Mouse (Mus musculus) stomach, postnatal 0 days (tissue): ENCODE data around the gene Ccdc82.

Source experiments
- CTCF ChIP-seq: IDR thresholded peaks from 2 replicates; pipeline ENCODE4 v1.5.1; 2016; ENCODE audit warnings: antibody characterized with exemption, low read depth, mild to moderate bottlenecking, moderate library complexity
- EP300 ChIP-seq: optimal IDR thresholded peaks from 2 replicates; pipeline ENCODE3; 2016; ENCODE audit warnings: antibody characterized with exemption

GRCm38 (mm10) chr9:13303099-13303771 is 56.5 kb downstream of the Ccdc82 start:
- TF ChIP-seq EP300 (no peak), CTCF (no peak)
